Mouse (Mus musculus) megakaryocyte-erythroid progenitor cell, adult 5-6 weeks (primary cell): ENCODE results near the gene Mroh9. TPM values are rescaled to one million over a fixed set of nuclear protein-coding genes. Genes with fewer than 3 reads are reported as not detected.

Source experiments
- ATAC-seq: replicated peaks from 2 replicates; pipeline ENCODE4 v1.8.0; 2016; ENCODE audit warnings: mild to moderate bottlenecking, inconsistent platforms; ENCODE audit not compliant: severe bottlenecking, poor library complexity, low FRiP score, low TSS enrichment
- total RNA-seq, 2 experiments: library from RNA; stranded (forward) in 1 of 2; stranded (reverse) in 1 of 2; fragments of 200-1000, 215-1000 nt in 1 of 2; fragments of >200 nt in 1 of 2; fragmentation: Nextera tagmentation in 1 of 2; gene quantifications; 2 replicates each; pipeline ENCODE4 v1.2.3; 2014 to 2017

Gene Mroh9
- total RNA-seq (2014; fragmentation: Nextera tagmentation), result not detected in 2 replicates
- total RNA-seq (2017), result not detected in 2 replicates

- ATAC-seq, result no peak
Measured at GRCm38 (mm10) chr1:163085570-163085969, at the start of gene Mroh9. TSS of gene Mroh9 (minus strand) at chr1:163085670.

GRCm38 (mm10) chr1:163129976-163130375 lies 44.5 kb upstream of the Mroh9 start:
- no peak for ATAC-seq

DNA sequence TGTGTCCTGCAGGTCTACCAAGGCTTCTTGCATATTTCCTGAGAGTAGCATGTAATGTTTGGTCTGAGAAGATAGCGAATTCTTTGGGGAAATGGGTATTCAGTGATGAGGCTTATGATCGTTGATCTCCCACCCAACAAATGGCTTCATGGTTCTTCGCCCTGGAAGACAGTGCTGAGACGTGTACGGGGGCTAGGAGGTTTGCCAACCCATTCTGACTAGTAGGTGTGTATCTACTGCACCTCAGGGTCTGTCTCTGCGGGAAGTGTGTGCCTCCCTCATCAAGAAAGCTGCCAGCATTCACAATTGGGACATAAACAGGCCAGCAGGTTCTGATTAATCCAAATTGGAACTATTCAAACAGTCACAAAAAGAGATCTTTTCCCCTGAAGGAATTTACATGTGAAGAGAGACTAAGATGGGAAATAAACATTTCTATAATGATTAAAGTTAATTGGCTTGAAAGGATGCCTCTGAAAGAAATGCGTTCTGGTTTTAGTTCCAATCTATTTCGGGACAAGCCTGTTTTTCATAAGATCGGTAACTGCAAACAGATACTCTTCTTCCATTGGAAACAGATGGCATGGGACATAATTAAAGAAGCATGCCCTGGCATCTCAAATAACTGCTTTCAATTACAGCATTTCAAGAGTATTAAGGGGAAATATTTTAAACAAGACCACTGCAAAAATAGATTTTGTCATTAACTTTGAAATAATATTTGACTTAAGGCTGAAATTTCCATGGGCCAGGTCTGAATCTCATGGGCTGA lies 43.8 kb upstream of the Mroh9 start:
- ATAC-seq, result no peak

GRCm38 (mm10) chr1:163126175-163126881 lies 40.9 kb upstream of the Mroh9 start:
- ATAC-seq, result no peak

DNA sequence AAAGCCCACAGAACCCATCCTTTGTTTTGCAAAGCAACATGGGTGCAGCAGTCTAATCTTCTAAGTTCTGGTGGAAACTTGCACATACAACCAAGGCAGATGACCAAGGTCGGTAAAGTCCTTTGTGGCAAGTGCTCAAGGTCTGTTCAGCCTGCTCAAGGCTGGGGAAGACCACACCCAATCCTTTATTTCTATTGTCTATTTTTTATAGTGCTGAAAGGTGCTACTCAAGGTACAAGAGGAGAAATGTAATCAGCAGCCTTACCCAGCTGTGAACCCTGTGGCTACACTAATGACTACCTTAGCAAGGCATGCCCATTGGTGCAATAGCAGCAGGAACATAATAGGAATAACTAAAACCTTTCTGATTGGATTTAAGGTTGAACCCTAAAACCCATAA lies 36.9 kb upstream of the Mroh9 start:
- ATAC-seq, result no peak

- no peak for ATAC-seq
Measured at GRCm38 (mm10) chr1:163113461-163114174, 28.1 kb upstream of the Mroh9 start.

DNA sequence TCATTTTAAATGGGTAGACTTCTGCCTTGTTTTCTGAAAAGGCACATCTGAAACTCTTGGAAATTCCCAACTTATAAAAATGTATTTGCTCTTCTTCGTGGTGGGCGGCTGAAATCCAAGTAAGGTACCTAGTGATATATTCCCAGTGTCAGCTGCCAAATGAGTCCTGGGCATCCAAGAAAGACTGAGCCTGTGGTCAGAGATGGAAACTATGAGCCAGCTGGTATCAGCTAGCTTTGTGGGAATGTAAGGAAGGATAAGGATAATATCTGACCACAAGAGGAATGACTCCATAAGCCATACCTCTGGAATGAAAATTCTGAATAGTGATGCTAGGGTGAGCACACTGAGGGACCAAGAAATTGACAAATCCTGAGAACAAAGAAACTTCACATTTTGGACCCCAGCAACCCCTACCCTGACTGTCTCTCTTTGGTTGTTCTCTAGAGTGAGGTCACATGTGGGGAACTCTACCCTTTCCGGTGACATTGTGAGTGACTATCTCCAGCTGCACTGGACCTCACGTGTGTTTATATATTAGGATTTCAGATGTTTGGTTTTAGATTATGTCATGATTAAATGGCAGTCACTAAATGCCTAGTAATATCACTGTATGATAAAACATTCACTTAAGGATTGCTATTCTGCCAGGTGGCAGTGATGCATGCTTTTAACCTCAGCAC lies 27.2 kb upstream of the Mroh9 start:
- ATAC-seq, result no peak

GRCm38 (mm10) chr1:163104960-163105359 lies 19.5 kb upstream of the Mroh9 start:
- ATAC-seq, result no peak

- ATAC-seq, result peak; percentile 59; the same call in 1 of the 2 replicates
Measured at GRCm38 (mm10) chr1:163091438-163092155, 6.1 kb upstream of the Mroh9 start.

DNA sequence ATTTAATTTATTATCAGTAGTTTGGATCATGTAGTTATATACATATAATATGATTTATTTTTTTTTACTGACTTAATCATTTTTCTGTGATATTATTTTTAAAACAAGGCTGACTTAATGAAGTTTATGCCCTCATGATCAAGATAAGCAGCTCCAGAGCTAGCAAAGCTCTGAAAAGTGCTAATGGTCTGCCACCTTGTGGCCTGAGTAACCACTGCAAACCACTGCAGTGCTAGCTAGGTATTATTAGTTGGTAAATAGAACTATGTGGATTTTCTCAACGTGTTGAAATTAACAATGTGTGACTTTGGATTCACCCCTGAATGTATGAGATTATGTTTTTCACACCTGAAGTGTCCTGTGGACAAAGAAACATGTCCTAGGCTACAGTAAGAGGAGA lies 15.0 kb downstream of the Mroh9 start:
- peak; percentile 83 for ATAC-seq

- ATAC-seq, result no peak
Measured at GRCm38 (mm10) chr1:163060381-163060780, 25.1 kb downstream of the Mroh9 start.

DNA sequence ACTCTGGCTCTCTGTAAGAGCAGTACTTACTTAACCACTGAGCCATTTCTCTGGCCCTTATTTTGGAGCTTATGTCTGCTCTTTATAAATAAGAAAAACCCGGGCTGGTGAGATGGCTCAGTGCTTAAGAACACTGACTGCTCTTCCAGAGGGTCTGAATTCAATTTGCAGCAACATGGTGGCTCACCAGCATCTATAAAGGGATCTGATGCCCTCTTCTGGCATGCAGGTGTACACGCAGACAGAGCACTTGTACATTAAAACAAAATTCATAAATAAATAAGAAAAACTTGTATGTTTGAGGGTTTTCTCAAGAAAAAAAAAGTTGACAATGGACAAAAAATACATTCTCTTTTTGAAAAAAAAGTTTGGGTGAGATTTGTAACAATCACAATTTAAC lies 28.1 kb downstream of the Mroh9 start:
- ATAC-seq, result no peak

DNA sequence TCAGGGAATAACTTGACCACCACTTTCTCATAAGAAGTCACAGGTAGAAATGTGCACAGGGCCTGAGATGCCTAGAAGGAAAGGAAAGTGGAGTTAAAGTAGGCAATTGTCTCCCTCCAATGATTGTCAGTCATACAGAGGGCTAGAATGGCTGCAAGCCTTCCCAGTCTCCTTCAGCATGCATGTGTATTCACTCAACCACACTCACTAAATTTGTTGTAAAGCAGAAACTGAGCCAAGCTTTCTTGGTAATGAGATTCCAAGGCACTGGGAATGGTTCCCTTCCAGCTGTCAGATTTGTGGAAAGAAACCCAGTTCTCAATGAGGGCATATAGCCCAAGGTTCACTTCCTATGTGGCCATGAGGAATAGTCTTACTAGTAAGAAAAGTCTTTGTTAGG lies 29.8 kb downstream of the Mroh9 start:
- ATAC-seq, result no peak

GRCm38 (mm10) chr1:163023075-163023474 lies 62.4 kb downstream of the Mroh9 start:
- ATAC-seq, result no peak

DNA sequence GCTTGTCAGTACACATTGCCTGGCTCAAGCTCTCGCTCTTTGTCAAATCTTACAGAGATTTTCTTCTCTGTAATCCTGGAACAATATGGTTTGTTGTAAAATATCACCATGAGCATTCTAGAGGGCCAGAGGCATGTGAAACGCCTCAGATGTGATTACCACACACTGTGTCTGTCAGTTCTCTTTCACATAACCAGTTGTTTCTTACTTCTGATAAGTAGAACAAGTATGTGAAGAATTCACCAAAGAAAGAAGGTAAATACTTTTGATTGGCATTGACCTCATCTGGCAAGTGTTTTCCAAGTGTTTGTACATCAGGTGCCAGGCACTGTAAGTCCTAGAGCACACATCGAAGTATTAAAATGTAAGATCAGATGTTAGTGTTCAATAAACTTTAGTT lies 76.2 kb downstream of the Mroh9 start:
- no peak for ATAC-seq

DNA sequence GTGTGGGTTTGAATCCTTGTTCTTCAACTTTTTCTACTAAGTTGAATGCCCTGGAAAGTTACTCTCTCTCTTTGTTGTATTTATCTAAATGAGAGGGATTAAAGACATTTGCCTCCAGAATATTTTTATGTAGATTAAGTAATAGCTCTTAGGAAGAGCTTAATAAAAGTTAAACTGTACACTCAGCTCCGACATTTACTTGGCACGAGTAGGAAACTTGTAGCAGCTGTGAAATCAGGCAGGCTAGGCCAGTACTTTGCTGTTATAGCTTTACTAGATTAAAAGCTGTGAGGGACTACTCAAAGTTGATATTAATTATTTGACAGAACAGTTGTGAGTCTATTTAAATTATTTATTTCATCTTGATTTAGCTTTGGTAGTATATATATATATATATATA lies 82.0 kb downstream of the Mroh9 start:
- no peak for ATAC-seq

GRCm38 (mm10) chr1:163001271-163001829 lies 84.1 kb downstream of the Mroh9 start:
- ATAC-seq, result no peak

- no peak for ATAC-seq
Measured at GRCm38 (mm10) chr1:162987546-162987945, 97.9 kb downstream of the Mroh9 start.

DNA sequence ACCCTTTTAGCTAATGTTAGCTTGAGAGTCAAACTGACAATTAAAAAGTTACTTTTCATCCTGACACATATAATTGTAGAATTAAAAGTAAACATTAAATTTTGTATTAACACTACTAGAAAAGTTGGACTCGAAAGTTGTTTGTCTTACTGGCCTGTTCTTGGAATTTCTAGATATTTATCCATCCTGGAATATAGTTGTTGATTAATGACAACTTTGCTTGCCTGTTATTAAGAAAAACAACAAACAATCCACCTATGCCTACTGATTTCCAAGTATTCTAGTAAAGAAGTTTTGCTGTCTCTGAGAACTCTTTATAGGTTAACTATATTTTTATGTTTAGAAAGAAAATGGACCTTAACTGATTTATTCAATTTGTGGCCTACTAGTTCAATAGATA lies 98.7 kb downstream of the Mroh9 start:
- no peak for ATAC-seq
